Mouse (Mus musculus) cortical plate, adult 2 months (tissue): ENCODE results near the gene Dupd1.

Source experiments
- CTCF ChIP-seq: fragments of 200-500 bp; IDR thresholded peaks from 2 replicates; pipeline ENCODE4 v1.5.1; 2011; ENCODE audit warnings: mild to moderate bottlenecking, control low read depth, low read length; ENCODE audit not compliant: insufficient read depth; ENCODE audit errors: extremely low read depth
- POLR2A ChIP-seq: fragments of 200-500 bp; IDR thresholded peaks from 2 replicates; pipeline ENCODE4 v1.6.1; 2011; ENCODE audit warnings: mild to moderate bottlenecking, low read length, control low read depth; ENCODE audit not compliant: insufficient read depth; ENCODE audit errors: extremely low read depth

- TF ChIP-seq CTCF (no peak), POLR2A (no peak)
These were observed 49.4 kb upstream of the Dupd1 start for GRCm38 (mm10) chr14:21763736-21764135.
